Mouse (Mus musculus) thymus, postnatal 0 days (tissue): ENCODE results near the gene Kdm6b. TPM values are rescaled to one million over a fixed set of nuclear protein-coding genes. Genes with fewer than 3 reads are reported as not detected.

Experiments used
- DNase-seq: peaks from one replicate; pipeline ENCODE4 v3.0.0-alpha.2; 2015; ENCODE audit warnings: low spot score
- polyA plus RNA-seq: library from polyadenylated mRNA; unstranded; fragments of >200 nt; fragmentation: Nextera tagmentation; extraction: Ambion mirVana; gene quantifications from 2 replicates; pipeline ENCODE4 v1.2.1, GENCODE M21; 2015

Kdm6b gene
- polyA plus RNA-seq, 1 experiment from 2014 or later: 45.6 TPM

- DNase-seq: peak; percentile 77
These were observed 23.0 kb downstream of the Kdm6b start for GRCm38 (mm10) chr11:69390400-69391034.

GRCm38 (mm10) chr11:69389531-69390399 lies 23.7 kb downstream of the Kdm6b start:
- no peak for DNase-seq

- DNase-seq: no peak
These were observed 24.8 kb downstream of the Kdm6b start for GRCm38 (mm10) chr11:69388680-69389079.

GRCm38 (mm10) chr11:69386758-69387157 lies 26.7 kb downstream of the Kdm6b start:
- no peak for DNase-seq

- no peak for DNase-seq
These were observed 28.5 kb downstream of the Kdm6b start for GRCm38 (mm10) chr11:69384979-69385378.

GRCm38 (mm10) chr11:69382478-69383105 lies 30.9 kb downstream of the Kdm6b start:
- DNase-seq: no peak

- DNase-seq: no peak
These were observed 32.1 kb downstream of the Kdm6b start for GRCm38 (mm10) chr11:69381356-69381755.

- DNase-seq: no peak
These were observed 33.9 kb downstream of the Kdm6b start for GRCm38 (mm10) chr11:69379600-69379999.

GRCm38 (mm10) chr11:69377766-69378165 lies 35.7 kb downstream of the Kdm6b start:
- DNase-seq: no peak

- DNase-seq: no peak
These were observed 37.8 kb downstream of the Kdm6b start for GRCm38 (mm10) chr11:69375646-69376045.

GRCm38 (mm10) chr11:69373223-69373965 lies 40.1 kb downstream of the Kdm6b start:
- no peak for DNase-seq

GRCm38 (mm10) chr11:69372780-69373170 lies 40.7 kb downstream of the Kdm6b start:
- no peak for DNase-seq

- no peak for DNase-seq
These were observed 41.3 kb downstream of the Kdm6b start for GRCm38 (mm10) chr11:69372056-69372779.

- DNase-seq: no peak
These were observed 41.9 kb downstream of the Kdm6b start for GRCm38 (mm10) chr11:69371601-69372000.

GRCm38 (mm10) chr11:69370817-69371215 lies 42.7 kb downstream of the Kdm6b start:
- no peak for DNase-seq

- DNase-seq: no peak
These were observed 43.3 kb downstream of the Kdm6b start for GRCm38 (mm10) chr11:69369990-69370816.

- no peak for DNase-seq
These were observed 44.1 kb downstream of the Kdm6b start, which contains the start of gene Chd3 for GRCm38 (mm10) chr11:69369215-69369989. Chd3 (minus strand) TSS chr11:69369406.

- peak; percentile 25 for DNase-seq
These were observed 44.9 kb downstream of the Kdm6b start for GRCm38 (mm10) chr11:69368356-69369214.
